Mouse (Mus musculus) testis, adult 2 months (tissue): ENCODE data around the gene Sox5. TPM values are rescaled to one million over a fixed set of nuclear protein-coding genes. Genes with fewer than 3 reads are reported as not detected.
"Not testable (repeated sequence)": the region's sequence is repeated elsewhere in the genome, so short reads cannot be mapped to it uniquely, and the experiment has no call there.

ENCODE experiments used
- H3K27ac ChIP-seq: fragments of 200-500 bp; 2 replicates; pipeline ENCODE4 v1.5.1; 2012; ENCODE audit warnings: low read depth, low read length; ENCODE audit not compliant: control insufficient read depth, insufficient read depth
- H3K27me3 ChIP-seq: fragments of 200-500 bp; 2 replicates; pipeline ENCODE4 v1.6.1; 2012; ENCODE audit warnings: mild to moderate bottlenecking, low read length, moderate library complexity; ENCODE audit not compliant: control insufficient read depth, insufficient read depth
- H3K36me3 ChIP-seq: fragments of 200-500 bp; 2 replicates; pipeline ENCODE4 v1.6.1; 2012; ENCODE audit warnings: mild to moderate bottlenecking, low read length; ENCODE audit not compliant: control insufficient read depth, insufficient read depth
- H3K4me1 ChIP-seq: fragments of 200-500 bp; 2 replicates; pipeline ENCODE4 v1.6.1; 2012; ENCODE audit warnings: low read length; ENCODE audit not compliant: control insufficient read depth, insufficient read depth
- H3K4me3 ChIP-seq: fragments of 200-500 bp; 2 replicates; pipeline ENCODE4 v1.5.1; 2012; ENCODE audit warnings: low read depth, mild to moderate bottlenecking, low read length, moderate library complexity, mixed read lengths; ENCODE audit not compliant: control insufficient read depth
- CTCF ChIP-seq: fragments of 200-500 bp; IDR thresholded peaks from 2 replicates; pipeline ENCODE4 v1.5.1; 2012; ENCODE audit warnings: low read depth, mild to moderate bottlenecking, inconsistent platforms, low read length, moderate library complexity; ENCODE audit not compliant: control insufficient read depth, insufficient read depth, insufficient replicate concordance
- POLR2A ChIP-seq: fragments of 200-500 bp; IDR thresholded peaks from 2 replicates; pipeline ENCODE4 v1.6.1; 2012; ENCODE audit warnings: low read depth, mild to moderate bottlenecking, inconsistent platforms, low read length, moderate library complexity; ENCODE audit not compliant: control insufficient read depth
- polyA plus RNA-seq: library from polyadenylated mRNA; depleted of rRNA; stranded (reverse); fragments of >200 nt; gene quantifications from 2 replicates; pipeline ENCODE4 v1.2.3, GENCODE M21; 2012

Sox5 gene
- polyA plus RNA-seq, 1 experiment, result 148 TPM

GRCm38 (mm10) chr6:144236581-144236980 lies 545.2 kb downstream of the Sox5 start:
- Histone ChIP-seq H3K4me1 (no peaks in the 10 kb centered on the region), H3K36me3 (no peaks in the 10 kb centered on the region), H3K4me3 (no peak overlapping the region), H3K27me3 (no peaks in the 10 kb centered on the region), H3K27ac (no peak overlapping the region)
- TF ChIP-seq CTCF (no peak), POLR2A (no peak)

GRCm38 (mm10) chr6:144203970-144204369 lies 577.8 kb downstream of the Sox5 start:
- Histone ChIP-seq H3K36me3 (no peaks in the 10 kb centered on the region), H3K27me3 (no peaks in the 10 kb centered on the region), H3K4me3 (no peak overlapping the region), H3K27ac (no peak overlapping the region), H3K4me1 (no peaks in the 10 kb centered on the region)
- TF ChIP-seq POLR2A (no peak), CTCF (no peak)

- TF ChIP-seq POLR2A (no peak), CTCF (no peak)
- Histone ChIP-seq H3K36me3 (no peaks in the 10 kb centered on the region), H3K27me3 (no peaks in the 10 kb centered on the region), H3K4me3 (no peak overlapping the region), H3K27ac (no peak overlapping the region), H3K4me1 (no peaks in the 10 kb centered on the region)
These were observed 578.8 kb downstream of the Sox5 start for GRCm38 (mm10) chr6:144203013-144203412.

GRCm38 (mm10) chr6:144201402-144202040 lies 580.3 kb downstream of the Sox5 start:
- H3K4me1 ChIP-seq, result no peaks in the 10 kb centered on the region
- TF ChIP-seq POLR2A (no peak), CTCF (no peak)
- H3K27ac ChIP-seq, result no peak overlapping the region

GRCm38 (mm10) chr6:144197209-144198119 lies 584.3 kb downstream of the Sox5 start:
- Histone ChIP-seq H3K4me1 (no peaks in the 10 kb centered on the region), H3K4me3 (no peak overlapping the region), H3K27ac (no peak overlapping the region), H3K36me3 (no peaks in the 10 kb centered on the region), H3K27me3 (no peaks in the 10 kb centered on the region)
- TF ChIP-seq POLR2A, result no peak
- no peak for TF ChIP-seq CTCF

More at GRCm38 (mm10) chr6:144201402-144202040, 580.3 kb downstream of the Sox5 start:
- Histone ChIP-seq H3K36me3 (no peaks in the 10 kb centered on the region), H3K4me3 (no peak overlapping the region), H3K27me3 (no peaks in the 10 kb centered on the region)

GRCm38 (mm10) chr6:144195934-144196333 lies 585.8 kb downstream of the Sox5 start:
- Histone ChIP-seq H3K4me1 (no peaks in the 10 kb centered on the region), H3K4me3 (no peak overlapping the region)
- TF ChIP-seq CTCF (no peak), POLR2A (no peak)

GRCm38 (mm10) chr6:144183087-144183486 lies 598.7 kb downstream of the Sox5 start:
- Histone ChIP-seq H3K27me3 (no peaks in the 10 kb centered on the region), H3K4me3 (no peak overlapping the region), H3K4me1 (no peaks in the 10 kb centered on the region), H3K36me3 (no peaks in the 10 kb centered on the region), H3K27ac (no peak overlapping the region)
- TF ChIP-seq CTCF (no peak), POLR2A (no peak)

More at GRCm38 (mm10) chr6:144195934-144196333, 585.8 kb downstream of the Sox5 start:
- H3K27ac ChIP-seq, result no peak overlapping the region
- no peaks in the 10 kb centered on the region for H3K36me3 ChIP-seq
- H3K27me3 ChIP-seq, result no peaks in the 10 kb centered on the region

- H3K4me1 ChIP-seq, H3K27ac ChIP-seq, H3K4me3 ChIP-seq, H3K36me3 ChIP-seq, H3K27me3 ChIP-seq: not testable (repeated sequence)
These were observed 599.3 kb downstream of the Sox5 start for GRCm38 (mm10) chr6:144182429-144182828.
